Mouse (Mus musculus) ovary, postnatal 36 days (tissue): ENCODE measurements at regions not wholly inside any gene's neighbourhood (a gene's known extent, or its start where the extent isn't known, plus 50 kb on each side); places are given as distances from the start of the nearest gene placed in this dataset.

Experiments used
- DNase-seq: peaks from one replicate; pipeline ENCODE4 v3.0.0; 2022; ENCODE audit warnings: low spot score, mixed read lengths

GRCm38 (mm10) chr8:118028061-118028850 lies 226.5 kb upstream of the Mphosph6 start:
- DNase-seq, result no peak

DNA sequence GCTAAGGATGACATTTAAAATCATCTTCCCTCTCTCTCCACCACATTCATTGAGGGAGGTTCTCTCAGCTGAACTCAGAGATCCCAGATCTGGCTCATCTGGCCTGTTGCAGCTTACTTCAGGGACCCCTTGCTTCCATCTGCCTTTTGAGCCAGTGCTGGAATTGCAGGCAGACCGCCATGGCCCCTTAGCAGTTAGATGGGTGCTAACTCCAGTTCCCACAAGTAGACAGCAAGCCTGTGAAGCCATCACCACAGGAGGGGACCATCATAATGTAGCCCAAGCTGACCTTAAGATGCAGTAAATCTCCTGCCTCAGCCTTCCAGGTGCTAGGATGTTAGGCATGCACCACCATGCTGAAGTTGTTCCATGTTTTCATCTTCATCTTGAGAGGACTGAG lies 221.7 kb upstream of the Mphosph6 start:
- no peak for DNase-seq

- no peak for DNase-seq
Observed at GRCm38 (mm10) chr8:118021978-118022377, 220.2 kb upstream of the Mphosph6 start.

- DNase-seq, result no peak
Observed at GRCm38 (mm10) chr8:118017261-118017660, 215.5 kb upstream of the Mphosph6 start.

- no peak for DNase-seq
Observed at GRCm38 (mm10) chr8:118005186-118005585, 203.4 kb upstream of the Mphosph6 start.

GRCm38 (mm10) chr8:118004391-118004851 lies 202.7 kb upstream of the Mphosph6 start:
- no peak for DNase-seq

- no peak for DNase-seq
Observed at GRCm38 (mm10) chr8:118001138-118001537, 199.4 kb upstream of the Mphosph6 start.

GRCm38 (mm10) chr8:117991826-117992225 lies 190.1 kb upstream of the Mphosph6 start:
- no peak for DNase-seq

DNA sequence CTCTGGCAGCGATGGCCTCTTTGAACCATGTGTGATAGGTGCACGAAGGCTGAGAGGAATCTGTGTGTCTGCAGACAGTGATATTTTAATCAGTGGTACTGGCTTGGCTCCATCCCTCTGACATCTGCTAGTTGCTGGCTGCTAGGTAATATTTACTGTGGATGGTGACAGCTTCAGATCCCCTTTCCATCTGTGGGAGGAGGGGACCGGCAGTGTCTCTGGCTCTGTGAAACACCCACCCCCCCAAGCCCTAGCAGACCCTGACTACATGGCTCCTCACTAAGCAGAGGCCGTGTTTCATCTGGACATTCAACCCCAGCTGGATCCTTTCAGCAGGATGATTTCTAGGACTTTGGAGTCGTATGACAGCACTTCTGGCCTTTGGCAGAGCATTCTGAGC lies 187.0 kb upstream of the Mphosph6 start:
- DNase-seq, result no peak

DNA sequence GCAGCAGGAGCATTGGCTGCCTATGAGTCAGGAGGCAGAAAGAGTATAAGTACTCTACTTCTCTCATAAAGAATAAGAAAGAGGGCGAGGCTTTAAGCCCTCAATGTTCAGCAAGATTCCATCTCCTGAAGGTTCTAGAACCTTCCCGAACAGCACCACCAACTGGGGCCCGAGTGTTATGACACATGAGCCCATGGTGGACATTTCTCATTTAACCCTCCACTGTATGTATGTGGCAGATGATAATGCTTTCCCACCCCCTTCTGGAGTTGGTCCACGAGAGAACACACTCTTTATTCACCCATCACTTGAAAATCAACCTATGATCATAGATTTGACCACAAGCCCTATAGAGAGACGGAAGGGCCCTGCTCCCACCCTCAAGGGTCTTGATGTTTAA lies 166.6 kb upstream of the Mphosph6 start:
- no peak for DNase-seq

- DNase-seq, result no peak
Observed at GRCm38 (mm10) chr8:117966556-117966955, 164.8 kb upstream of the Mphosph6 start.

- no peak for DNase-seq
Observed at GRCm38 (mm10) chr8:117963426-117963825, 161.7 kb upstream of the Mphosph6 start.

DNA sequence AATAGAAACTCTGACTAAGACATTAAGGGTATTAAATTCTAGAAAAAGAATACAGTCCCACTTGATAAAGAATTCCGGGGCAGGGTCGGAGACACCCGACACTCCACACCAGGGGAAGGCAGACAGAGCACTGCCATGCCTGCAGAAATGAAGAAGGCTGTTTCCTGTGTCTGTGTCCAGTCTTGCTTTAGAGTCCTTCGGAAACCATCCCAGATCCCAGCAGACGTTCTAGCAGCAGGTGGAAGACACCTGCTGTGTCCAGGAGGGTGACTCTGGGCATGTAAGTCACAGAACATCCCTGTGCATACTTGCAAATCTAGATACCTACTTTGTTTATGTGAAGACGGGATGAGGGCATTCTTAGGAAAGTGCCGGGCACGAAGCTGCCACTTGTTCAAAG lies 160.9 kb upstream of the Mphosph6 start:
- DNase-seq, result no peak

DNA sequence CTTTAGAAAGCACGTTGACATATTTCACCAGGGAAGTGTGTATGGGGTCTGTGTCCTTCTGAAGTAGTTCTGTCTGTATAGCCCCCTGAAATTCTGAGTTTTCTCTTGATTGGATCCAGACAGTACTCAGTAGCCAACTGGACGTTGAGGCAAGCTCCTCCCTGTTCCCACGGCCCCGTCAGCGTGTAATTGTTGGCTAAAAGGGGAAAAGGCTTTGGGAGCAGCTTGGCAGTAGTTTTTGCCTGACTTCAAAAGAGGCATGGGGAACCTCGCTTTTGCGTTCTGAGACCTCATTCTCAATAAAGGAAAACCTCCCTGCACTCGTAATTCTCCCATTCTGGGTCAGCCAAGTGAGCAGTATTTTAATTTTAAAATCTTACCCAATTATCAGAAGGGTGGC lies 157.8 kb upstream of the Mphosph6 start:
- DNase-seq, result no peak

GRCm38 (mm10) chr8:117958914-117959313 lies 157.2 kb upstream of the Mphosph6 start:
- DNase-seq, result no peak

DNA sequence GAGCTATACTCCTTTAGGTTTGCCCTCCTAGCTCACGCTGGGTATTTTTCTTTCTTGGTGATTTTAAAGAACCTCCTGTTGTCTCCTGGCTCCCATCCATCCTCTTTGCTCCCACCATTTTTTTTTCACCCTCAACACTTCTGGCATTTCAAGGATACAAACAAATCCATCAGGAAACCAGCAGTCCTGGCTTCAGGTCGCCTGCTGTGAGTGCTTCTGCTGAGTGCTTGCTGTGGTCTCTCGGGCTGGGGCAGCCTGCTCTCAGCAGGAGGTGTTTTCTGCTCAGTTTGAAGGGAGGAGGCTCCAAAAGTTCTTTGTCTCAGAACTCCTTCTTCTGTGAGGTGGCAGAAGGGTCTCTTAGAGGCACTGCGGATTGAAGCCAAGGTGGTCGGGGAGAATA lies 149.9 kb upstream of the Mphosph6 start:
- DNase-seq, result no peak

- no peak for DNase-seq
Observed at GRCm38 (mm10) chr8:117946540-117946939, 144.8 kb upstream of the Mphosph6 start.

DNA sequence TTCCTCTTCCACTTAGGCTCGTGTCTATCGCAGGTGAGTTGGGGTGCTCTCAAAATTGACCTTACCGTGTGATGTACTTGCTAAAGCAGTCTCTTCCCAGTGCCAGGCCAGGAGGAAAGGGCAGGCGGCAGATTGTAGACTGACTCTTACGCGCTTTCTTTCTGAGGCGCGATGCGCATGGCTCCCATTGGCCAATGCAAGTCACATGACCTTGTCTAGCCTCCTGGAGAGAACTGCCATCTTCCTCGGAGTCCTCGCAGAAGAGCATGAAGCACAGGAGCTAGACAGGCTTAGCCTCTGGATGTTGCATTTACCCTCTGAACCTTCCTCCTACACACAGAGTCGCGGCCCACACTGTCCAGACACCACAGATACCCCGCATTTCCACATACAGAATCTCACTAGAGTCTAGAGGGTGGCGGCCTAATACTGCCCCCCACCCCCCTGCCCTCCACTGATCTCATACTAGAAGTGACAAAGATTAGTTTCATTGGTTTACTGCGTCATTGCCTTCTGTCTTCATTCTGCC lies 132.9 kb upstream of the Mphosph6 start:
- DNase-seq, result no peak

DNA sequence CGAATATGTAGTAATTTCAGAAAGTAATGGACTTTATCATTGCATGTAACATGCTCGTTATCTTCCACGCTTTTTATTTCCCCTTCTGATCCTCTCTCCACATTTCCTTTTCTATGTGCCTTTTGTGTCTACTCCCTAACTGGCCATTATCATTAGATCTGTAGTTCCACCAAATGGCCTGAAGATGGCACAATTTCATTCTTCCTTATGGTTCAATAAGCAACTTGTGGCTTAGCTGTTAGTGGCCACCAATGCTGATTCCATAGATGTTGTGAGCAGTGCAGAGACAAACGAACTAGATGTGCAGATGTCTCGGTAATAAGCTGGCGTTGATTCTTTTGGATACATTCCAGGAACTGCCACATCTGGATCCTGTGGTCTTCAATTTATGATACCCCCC lies 128.9 kb upstream of the Mphosph6 start:
- no peak for DNase-seq

DNA sequence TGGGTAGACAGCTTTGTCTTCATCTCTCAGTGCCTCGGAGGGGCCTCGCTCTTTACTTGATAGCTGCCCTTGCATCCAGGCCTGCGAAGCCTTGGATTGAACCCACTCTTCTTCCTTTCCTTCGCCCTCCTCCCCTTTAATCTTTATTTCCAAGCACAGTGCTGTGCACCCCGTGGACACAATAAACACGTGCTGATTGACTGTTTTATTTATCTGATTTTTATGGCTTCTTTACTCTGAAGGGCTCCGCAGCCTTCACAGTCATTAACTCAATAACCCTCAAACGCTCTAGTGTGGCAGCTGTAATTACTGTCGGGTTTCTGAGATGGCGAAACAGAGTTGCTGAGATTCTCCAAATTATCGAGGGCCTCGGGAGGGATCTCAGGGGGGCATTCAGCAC lies 127.9 kb upstream of the Mphosph6 start:
- no peak for DNase-seq

DNA sequence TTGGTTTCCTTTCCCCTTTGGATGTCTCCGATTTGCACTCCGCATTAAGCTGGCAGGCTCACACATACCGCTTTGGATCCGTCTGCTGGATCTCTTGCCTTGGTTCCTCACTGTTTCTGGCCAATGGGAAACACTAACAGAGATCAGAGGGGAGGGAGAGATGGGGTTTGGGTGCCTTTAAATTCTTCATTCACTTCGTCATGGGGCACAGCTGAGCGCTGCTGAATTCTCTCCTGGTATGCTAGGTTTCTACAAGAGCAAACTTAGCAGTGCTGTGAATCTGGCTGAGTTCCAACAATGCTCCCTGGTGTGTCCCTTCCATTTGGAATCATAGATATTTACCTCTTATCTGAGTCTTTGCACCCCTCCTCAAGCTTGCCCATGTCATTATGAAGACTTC lies 121.6 kb upstream of the Mphosph6 start:
- DNase-seq, result no peak

DNA sequence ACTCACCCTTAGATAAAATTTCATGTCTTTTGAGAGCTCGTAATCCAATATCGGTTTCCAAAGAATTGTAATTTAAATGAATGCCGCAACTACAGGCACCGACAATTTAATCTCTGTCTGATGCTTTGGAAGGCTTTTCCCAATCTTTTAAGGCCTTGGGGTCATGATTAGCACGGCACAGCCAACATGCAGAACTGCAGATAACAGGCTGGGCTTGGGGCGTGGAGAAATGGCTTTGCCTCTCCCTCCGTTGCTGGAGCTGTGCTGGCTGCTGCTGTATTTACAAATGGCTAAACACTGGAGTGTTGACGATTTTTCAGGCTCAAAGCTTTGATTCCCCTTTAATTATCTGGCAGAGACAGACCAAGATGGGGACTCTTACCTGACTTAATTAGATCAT lies 101.3 kb upstream of the Mphosph6 start:
- DNase-seq, result no peak

DNA sequence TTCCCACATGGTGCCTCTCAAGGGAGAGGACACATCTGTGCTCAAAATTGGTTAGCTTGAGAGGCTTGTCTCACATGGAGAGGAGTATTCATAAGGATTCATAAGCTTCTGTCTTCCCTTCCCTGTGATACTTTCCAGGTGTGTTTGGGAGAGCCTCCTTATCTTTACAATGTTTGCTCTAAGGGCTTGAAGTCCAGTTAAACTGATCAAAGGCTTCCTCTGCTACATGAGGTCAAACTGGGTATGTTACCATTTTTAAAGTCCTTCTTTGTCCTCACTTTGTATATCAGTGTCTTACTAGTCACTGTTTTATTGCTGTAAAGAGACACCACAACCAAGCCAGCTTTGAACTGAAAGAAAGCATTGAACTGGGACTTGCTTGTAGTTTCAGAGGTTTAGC lies 98.1 kb upstream of the Mphosph6 start:
- DNase-seq, result no peak

GRCm38 (mm10) chr8:117898015-117898414 lies 96.3 kb upstream of the Mphosph6 start:
- no peak for DNase-seq
